Mouse (Mus musculus) midbrain, postnatal 0 days (tissue): ENCODE measurements around the gene Ceacam3. TPM values are rescaled to one million over a fixed set of nuclear protein-coding genes. Genes with fewer than 3 reads are reported as not detected.
"Not testable (repeated sequence)": the region's sequence is repeated elsewhere in the genome, so short reads cannot be mapped to it uniquely, and the experiment has no call there.

Experiments
- ATAC-seq: fragments of 200-750 bp; cut with Nextera tagmentation; 2 replicates; pipeline ENCODE4 v1.8.0; 2017; ENCODE audit warnings: moderate number of reproducible peaks, mild to moderate bottlenecking, moderate TSS enrichment, moderate library complexity; ENCODE audit not compliant: low FRiP score
- DNase-seq: peaks from one replicate; pipeline ENCODE4 v3.0.0-alpha.2; 2015; ENCODE audit warnings: low spot score
- H3K27ac ChIP-seq: fragments of 300-500 bp; sonication (generic); 2 replicates; pipeline ENCODE4 v1.5.1; 2014; ENCODE audit warnings: low read depth, mild to moderate bottlenecking, low read length, mixed read lengths
- H3K27me3 ChIP-seq: fragments of 300-500 bp; sonication (generic); 2 replicates; pipeline ENCODE4 v1.6.1; 2014; ENCODE audit warnings: low read length, control low read depth, mixed read lengths; ENCODE audit not compliant: insufficient read depth
- H3K36me3 ChIP-seq: fragments of 300-500 bp; sonication (generic); 2 replicates; pipeline ENCODE4 v1.6.1; 2014; ENCODE audit warnings: low read length, control low read depth, mixed read lengths; ENCODE audit not compliant: insufficient read depth
- H3K4me1 ChIP-seq: fragments of 300-500 bp; sonication (generic); 2 replicates; pipeline ENCODE4 v1.6.1; 2014; ENCODE audit warnings: mild to moderate bottlenecking, control low read depth, antibody characterized with exemption, low read length, mixed read lengths; ENCODE audit not compliant: insufficient read depth
- H3K4me2 ChIP-seq: fragments of 300-500 bp; sonication (generic); 2 replicates; pipeline ENCODE4 v1.6.1; 2014; ENCODE audit warnings: low read depth, mild to moderate bottlenecking, low read length, mixed read lengths; ENCODE audit not compliant: poor library complexity, severe bottlenecking
- H3K4me3 ChIP-seq: fragments of 300-500 bp; sonication (generic); 2 replicates; pipeline ENCODE4 v1.5.1; 2014; ENCODE audit warnings: low read depth, mild to moderate bottlenecking, low read length, moderate library complexity
- H3K9ac ChIP-seq: fragments of 300-500 bp; sonication (generic); replicated peaks from 2 replicates; pipeline ENCODE4 v1.6.1; 2014; ENCODE audit warnings: mild to moderate bottlenecking, low read length, moderate library complexity, mixed read lengths; ENCODE audit not compliant: poor library complexity, severe bottlenecking
- H3K9me3 ChIP-seq: fragments of 300-500 bp; sonication (generic); 2 replicates; pipeline ENCODE4 v1.6.1; 2016; ENCODE audit warnings: low read length, control low read depth
- CTCF ChIP-seq: IDR thresholded peaks from 2 replicates; pipeline ENCODE4 v1.5.1; 2016; ENCODE audit warnings: antibody characterized with exemption, mild to moderate bottlenecking
- WGBS: fragments of 180-500 bp; shearing (Covaris S2); extraction: QIAGEN DNeasy Blood & Tissue Kit; methylation state at CpG from one replicate; pipeline ENCODE4 v1.1.7; 2014; 5-methylcytosine and 5-hydroxymethylcytosine counted together
- polyA plus RNA-seq: library from polyadenylated mRNA; unstranded; fragments of >200 nt; fragmentation: Nextera tagmentation; extraction: Ambion mirVana; gene quantifications from 2 replicates; pipeline ENCODE4 v1.2.1, GENCODE M21; 2015
- total RNA-seq: library from RNA; depleted of rRNA; stranded (reverse); fragments of >200 nt; gene quantifications from 2 replicates; pipeline ENCODE4 v1.2.3, GENCODE M21; 2014; rRNA removed

Ceacam3 gene
- total RNA-seq = 0.09 TPM in 1 of 2 replicates, not detected in the other
- polyA plus RNA-seq = 0.06 TPM in 1 of 2 replicates, not detected in the other

GRCm38 (mm10) chr7:17149931-17150330 is at the start of gene Ceacam3:
Ceacam3 (plus strand) TSS chr7:17150282.
- no peak for ATAC-seq
- peaks cover 24% of the 10 kb centered on the region for H3K9me3 ChIP-seq
- no peak for TF ChIP-seq CTCF

GRCm38 (mm10) chr7:17101631-17102030 is 48.5 kb upstream of the Ceacam3 start:
- not testable (repeated sequence) for H3K4me2 ChIP-seq, H3K27ac ChIP-seq, DNase-seq, H3K9ac ChIP-seq, H3K36me3 ChIP-seq, ATAC-seq, H3K4me1 ChIP-seq, H3K9me3 ChIP-seq, H3K4me3 ChIP-seq, H3K27me3 ChIP-seq
- 86% methylated on average over 13 of the region's 13 CpGs for WGBS

More at GRCm38 (mm10) chr7:17149931-17150330, at the start of gene Ceacam3:
- Histone ChIP-seq H3K27me3 (no peaks in the 10 kb centered on the region), H3K9ac (no peak within 1 kb of the TSS), H3K36me3 (no peaks in the 10 kb centered on the region), H3K4me3 (no peak within 1 kb of the TSS), H3K4me2 (no peak within 1 kb of the TSS), H3K27ac (no peak within 1 kb of the TSS), H3K4me1 (no peaks in the 10 kb centered on the region)
- 94% methylated on average over 2 of the region's 2 CpGs for WGBS
- no peak for DNase-seq

DNA sequence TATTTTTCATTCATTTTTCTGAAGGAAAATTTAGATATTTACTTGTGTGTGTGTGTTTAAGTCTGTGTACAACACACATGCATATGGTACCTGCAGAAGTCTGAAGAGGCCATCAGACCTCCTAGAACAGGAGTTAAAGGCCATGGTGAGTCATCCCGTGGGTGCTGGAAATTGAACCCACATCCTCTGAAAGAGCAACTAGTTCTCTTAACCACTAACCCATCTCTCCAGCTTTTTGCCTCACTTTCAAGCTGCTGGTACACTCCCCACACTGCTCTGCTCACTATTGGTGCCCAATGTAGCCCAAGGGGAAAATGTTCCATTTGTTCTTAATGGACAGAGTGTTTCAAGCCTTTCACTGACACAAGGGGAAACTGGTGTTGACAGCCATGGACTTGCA is 14.8 kb upstream of the Ceacam3 start:
- Histone ChIP-seq H3K36me3 (no peaks in the 10 kb centered on the region), H3K9ac (no peak overlapping the region), H3K4me1 (no peaks in the 10 kb centered on the region), H3K27ac (no peak overlapping the region), H3K9me3 (no peaks in the 10 kb centered on the region), H3K27me3 (no peaks in the 10 kb centered on the region), H3K4me3 (no peak overlapping the region), H3K4me2 (no peak overlapping the region)
- DNase-seq (no peak), ATAC-seq (no peak)
- WGBS = 71% methylated on average over 1 of the region's 1 CpGs
- no peak for TF ChIP-seq CTCF

GRCm38 (mm10) chr7:17155634-17156033 is 5.6 kb downstream of the Ceacam3 start:
- Histone ChIP-seq H3K9me3 (peaks cover 29% of the 10 kb centered on the region), H3K4me2 (no peak overlapping the region), H3K4me3 (no peak overlapping the region), H3K4me1 (no peaks in the 10 kb centered on the region), H3K36me3 (no peaks in the 10 kb centered on the region), H3K27me3 (no peaks in the 10 kb centered on the region), H3K27ac (no peak overlapping the region), H3K9ac (no peak overlapping the region)
- peak; percentile 17; the same call in 1 of the 2 replicates for TF ChIP-seq CTCF
- DNase-seq (no peak), ATAC-seq (no peak)
- WGBS = 39% methylated on average over 2 of the region's 2 CpGs

DNA sequence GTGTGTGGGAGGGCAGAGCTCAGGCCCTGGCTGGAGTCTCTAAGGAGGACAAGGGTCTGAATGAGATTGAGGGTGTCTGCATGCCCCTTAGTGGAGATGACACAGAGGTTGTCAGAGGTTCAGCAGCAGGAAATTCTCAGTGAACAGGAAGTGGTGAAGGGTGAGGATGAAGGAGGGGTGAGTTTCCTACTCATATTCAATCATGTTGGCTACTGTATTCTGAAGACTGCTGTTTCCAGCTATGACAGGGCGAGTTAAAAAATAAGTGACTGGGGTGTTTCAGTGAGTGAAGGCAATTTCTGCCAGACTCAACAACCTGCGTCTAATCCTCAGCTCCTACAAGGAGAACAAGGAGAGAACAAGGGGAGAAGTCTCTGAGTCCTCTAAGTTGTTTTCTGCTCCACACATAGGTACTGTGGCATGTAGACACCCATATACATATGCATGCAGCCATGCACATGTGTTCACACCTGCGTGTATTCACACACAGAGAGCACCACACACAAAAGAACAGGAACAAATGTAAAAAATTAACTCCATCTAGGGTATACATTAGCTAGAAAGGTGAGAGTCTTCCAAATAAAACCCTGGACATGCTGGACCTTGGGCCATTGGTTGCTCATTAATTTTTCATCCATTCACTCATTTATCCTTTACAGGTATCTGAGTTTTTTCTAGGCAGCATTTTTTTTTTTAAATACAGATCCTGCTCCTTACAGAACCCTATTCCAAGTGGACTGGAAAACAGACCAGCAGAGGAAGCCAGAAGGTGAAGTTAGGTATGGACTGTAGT is 7.0 kb downstream of the Ceacam3 start:
- no peaks in the 10 kb centered on the region for H3K4me1 ChIP-seq
- H3K27me3 ChIP-seq = no peaks in the 10 kb centered on the region
- H3K27ac ChIP-seq = no peak overlapping the region
- 69% methylated on average over 3 of the region's 3 CpGs for whole genome bisulfite sequencing
- no peak for TF ChIP-seq CTCF
- no peak for DNase-seq
- no peaks in the 10 kb centered on the region for H3K36me3 ChIP-seq
- H3K4me3 ChIP-seq = no peak overlapping the region
- ATAC-seq = no peak
- H3K9me3 ChIP-seq = peaks cover 29% of the 10 kb centered on the region
- no peak overlapping the region for H3K9ac ChIP-seq
- H3K4me2 ChIP-seq = no peak overlapping the region

DNA sequence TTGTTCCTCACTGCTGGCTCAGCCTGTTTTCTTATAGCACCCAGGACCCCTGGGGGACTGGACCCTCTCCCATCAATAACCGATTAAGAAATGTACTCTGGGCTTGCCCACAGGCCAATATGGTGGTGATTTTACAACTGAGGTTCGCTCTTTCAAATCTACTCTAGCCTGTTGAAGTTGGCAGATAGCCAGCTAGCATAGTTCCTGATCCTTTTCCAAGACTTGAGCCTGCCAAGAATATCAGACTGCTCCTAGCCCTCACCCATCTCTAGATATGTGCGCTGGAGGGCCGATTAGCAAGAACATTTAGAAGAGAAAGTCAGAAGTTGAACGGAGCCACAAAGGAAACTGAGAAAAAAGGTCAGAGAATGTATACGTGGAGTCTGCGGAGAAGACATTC is 8.9 kb downstream of the Ceacam3 start:
- WGBS = 82% methylated on average over 7 of the region's 7 CpGs
- Histone ChIP-seq H3K4me3 (no peak overlapping the region), H3K4me1 (no peaks in the 10 kb centered on the region), H3K4me2 (no peak overlapping the region), H3K9me3 (peaks cover 27% of the 10 kb centered on the region), H3K27me3 (no peaks in the 10 kb centered on the region), H3K9ac (no peak overlapping the region), H3K27ac (no peak overlapping the region), H3K36me3 (no peaks in the 10 kb centered on the region)
- ATAC-seq (no peak), DNase-seq (no peak)
- TF ChIP-seq CTCF = no peak
